Mouse (Mus musculus) gastrocnemius, postnatal 25 days (tissue): ENCODE data around the gene Tbc1d14. TPM values are rescaled to one million over a fixed set of nuclear protein-coding genes. Genes with fewer than 3 reads are reported as not detected.

Experiments used
- DNase-seq: peaks from one replicate; pipeline ENCODE4 v3.0.0; 2022
- total RNA-seq, 2 experiments: library from RNA; stranded (reverse); gene quantifications; 1 replicate in 1 of 2; 2 replicates in 1 of 2; pipeline ENCODE4 v1.2.3; 2021

Tbc1d14 gene
- total RNA-seq, 2 experiments from 2014 or later = 12.6 to 13.5 TPM

DNA sequence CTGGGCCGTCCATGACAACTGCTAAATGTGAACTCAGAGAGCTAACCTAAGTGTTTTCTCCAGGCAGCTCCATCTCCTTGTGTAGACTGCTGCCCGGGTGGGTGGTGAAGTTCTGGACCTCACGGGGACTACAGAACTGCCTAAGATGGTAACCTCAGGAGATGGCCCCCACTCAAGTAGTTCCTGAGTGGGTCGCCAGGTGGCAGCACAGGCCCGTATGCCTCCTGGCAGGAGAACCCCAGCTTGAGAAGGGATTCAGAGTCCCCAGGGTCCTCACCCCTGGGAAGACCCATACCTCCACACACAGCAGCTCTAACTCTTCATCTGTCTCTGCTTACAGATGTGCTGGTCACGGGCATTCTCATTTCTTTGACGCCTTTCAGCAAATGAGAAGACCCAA is 130.3 kb downstream of the Tbc1d14 start:
- DNase-seq = peak; percentile 56

DNA sequence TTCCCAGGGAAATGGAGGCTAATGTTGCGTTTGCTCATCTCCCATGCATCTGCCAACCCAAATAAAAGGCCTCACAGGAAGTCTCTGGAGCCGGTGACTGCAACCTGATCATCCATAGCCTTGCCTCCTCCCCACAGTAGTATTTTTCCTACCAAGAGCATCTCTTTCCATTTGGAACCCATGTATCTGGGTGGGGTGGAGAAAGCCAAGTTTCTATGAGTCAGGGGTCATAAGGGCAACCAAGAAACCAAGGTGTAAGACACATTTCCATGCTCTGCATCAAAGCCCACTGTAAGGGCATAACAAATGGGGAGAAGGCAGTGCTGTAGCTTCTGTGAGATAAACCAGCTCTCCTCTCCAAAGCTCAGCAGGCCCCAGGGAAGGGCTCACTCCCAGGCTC is 131.8 kb downstream of the Tbc1d14 start:
- no peak for DNase-seq

DNA sequence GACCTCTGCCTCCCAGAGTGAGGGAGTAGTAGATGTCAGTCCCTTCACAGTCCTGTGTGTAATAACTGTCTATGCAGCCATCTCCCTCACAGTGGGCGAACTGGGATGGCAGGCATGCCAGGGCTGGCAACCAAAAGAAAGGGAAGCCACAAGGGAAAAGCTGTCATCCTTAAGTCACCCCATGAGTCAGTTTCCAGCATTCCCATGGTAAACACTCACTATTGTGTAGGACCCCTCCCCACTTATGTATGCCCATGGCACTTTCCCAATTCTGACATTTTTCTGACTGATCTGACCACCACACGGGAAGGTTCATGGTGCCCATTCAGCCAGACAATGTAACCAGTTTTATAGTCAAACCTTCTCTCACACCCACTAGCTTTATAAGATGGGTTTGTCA is 132.4 kb downstream of the Tbc1d14 start:
- DNase-seq = no peak

DNA sequence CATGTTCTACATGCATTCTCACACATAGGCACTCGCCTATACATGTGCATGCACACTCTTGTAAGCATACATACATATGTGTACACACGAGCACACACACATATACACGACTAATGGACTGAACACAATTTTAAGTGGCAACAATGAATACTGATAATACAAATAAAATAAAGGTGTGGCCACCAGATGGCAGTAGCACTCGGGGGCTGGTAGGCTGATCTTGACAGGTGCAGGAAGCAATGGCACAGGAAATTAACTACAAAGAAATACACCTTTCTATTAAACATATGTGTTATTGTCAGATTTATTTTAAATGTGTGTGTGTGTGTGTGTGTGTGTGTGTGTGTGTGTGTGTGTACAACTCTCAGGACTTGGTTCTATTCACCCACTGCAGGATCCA is 134.2 kb downstream of the Tbc1d14 start:
- DNase-seq = no peak

DNA sequence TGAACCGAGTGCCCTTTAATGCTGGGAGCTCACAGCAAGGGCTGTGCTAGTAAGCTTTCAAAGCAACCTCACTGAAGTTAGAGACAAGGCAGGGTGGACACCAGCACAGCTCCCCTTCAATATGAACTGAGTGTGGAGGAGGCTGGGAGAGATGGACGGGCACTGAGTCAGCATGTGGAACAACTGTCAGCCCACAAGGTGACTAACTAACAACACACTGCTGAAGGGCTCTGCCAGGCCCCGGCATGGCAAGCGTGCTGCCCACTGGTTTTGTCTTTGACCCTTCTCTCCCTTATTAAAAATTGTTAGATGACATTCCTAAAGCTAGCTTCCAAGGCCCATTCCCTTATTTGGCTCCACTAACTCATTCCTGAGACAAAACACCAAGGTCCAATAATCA is 135.4 kb downstream of the Tbc1d14 start:
- DNase-seq = no peak

DNA sequence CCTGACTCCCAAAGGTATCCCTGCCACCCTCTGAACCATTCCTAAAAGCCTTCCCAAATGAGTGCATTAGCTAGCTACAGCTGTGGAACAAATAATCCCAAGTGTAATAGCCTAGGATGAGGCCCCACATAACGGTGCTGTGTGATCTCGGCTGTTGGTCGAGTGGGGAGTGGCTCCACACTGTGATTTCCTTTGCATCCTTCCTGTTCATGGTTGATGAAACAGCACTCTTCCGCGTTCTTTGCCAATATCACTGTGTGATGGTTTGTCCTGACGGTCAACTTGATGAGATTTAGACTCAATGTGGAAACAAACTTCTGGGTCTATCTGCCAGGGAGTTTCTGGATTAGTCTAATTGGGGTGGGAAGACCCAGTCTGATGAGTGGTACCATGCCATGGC is 140.3 kb downstream of the Tbc1d14 start:
- DNase-seq = no peak

DNA sequence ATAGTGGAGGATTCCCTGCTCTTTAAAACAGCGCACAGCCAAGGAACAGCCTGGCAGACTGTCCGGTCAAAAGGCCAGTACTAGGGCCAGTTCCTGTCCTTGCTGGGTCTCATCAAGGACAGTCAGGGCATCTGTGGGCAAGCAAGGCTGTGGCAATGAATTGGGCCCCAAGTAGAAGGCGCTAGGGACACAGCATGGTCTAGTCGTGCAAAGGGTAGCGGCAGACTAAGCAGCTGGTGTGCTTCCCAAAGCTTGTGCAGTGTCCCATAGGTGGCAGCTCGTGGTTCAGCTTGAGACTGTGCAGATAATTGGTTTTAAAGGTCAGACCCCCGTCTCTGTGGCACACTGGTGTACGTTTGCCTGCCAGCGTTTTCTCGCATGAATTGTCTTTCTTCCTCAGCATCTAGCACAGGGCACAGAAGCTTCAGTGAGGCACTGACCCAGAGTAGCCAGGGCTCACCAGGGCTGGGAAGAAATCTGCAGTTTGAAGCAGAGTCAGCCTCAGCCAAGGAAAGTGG is 141.1 kb downstream of the Tbc1d14 start:
- DNase-seq = no peak

DNA sequence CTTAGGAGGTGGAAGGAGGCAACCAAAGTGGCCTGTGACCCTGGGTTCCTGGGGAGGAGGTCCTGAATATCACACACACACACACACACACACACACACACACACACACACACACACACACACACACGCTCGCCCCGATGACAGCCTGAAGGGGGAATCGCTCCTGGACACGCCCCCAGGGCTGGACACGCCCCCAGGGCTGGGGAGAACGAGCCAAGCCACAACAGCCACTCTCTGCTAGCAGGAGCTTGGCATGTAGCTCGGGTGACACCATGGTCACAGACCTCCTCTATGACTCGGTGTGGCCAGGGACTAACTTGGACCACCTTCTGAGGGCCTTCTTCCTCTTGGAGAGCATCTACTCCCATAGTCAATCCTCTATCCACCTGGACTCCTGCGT is 142.0 kb downstream of the Tbc1d14 start:
- DNase-seq = no peak

DNA sequence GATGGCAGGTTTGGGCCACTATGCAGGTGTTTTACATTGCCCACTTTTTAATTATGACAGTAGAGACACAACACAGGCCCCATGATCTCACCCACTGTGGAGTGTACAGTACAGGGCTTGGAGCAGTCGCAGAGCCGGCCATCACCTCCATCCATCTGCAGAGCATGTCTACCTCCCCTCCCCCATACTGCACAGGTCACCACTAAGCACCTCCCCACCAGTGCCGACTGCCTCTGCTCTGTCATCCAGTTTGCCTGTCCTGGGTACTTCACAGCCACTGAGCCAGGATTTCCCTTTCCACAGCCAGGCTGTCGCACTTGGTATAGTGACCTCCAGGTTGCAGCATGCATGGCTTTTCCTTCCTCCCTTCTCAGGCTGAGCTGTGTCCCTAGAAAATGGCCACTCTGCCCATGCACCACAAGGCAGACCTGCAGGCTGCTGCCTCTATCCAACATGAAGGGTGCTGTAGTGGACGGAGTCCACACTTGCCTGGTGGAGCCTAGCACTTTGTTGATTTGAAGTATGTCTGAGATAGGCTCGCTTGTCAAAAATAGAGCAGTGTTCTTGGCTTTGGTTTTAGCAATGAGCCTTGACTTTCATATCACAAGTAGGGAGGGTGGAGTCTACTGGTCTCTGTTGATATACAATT is 143.2 kb downstream of the Tbc1d14 start:
- DNase-seq = no peak

DNA sequence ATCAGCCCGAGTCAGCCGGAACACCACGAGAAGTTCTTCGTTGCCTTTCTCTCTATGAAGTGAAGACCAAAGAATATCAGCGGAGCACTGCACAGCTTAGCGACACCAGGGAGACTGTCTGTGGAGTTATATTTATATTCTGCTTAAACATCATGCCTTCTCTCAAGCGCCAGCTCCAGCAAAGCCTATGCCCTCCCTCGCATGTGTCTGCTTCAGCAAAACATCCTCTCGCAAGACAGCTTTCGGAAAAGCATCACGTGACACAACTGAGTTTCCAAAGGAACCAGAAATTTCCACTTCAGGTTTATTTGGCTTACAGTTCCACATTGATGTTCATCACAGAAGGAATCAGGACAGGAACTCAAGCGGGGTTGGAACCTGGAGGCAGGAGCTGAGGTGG is 145.2 kb downstream of the Tbc1d14 start:
- DNase-seq = no peak

DNA sequence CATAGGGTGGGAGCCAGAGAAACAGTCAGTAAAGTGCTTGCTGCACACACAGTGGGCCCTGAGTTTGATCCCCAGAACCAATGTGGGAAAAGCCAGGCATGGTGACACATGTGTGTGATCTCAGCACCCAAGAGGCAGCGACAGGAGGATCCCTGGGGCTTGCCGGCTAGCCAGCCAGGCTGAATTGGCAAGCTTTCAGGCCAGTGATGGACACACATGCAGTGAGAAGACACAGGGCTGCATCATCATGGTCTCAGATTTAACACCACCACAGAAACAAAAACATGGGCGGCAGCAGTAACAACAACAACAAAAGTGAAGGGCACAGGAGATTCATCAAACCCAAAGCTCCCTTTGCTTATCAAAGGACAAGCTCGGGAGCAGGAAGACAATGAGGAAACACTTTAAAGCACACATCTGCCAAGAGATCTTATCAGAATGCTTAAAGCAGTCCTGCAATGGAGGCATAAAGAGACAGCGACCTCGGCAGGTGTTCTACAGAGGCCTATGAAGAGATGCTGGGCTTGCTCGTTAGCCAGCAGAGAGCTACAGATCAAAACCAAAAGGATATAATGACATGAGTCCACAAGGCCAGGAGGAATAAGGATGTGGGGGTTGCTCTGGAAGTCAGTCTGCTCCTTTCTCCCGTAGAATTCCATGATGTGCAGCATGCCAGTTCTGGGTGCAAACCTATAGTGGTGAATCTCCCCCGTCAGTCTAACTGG is 146.7 kb downstream of the Tbc1d14 start:
- no peak for DNase-seq

DNA sequence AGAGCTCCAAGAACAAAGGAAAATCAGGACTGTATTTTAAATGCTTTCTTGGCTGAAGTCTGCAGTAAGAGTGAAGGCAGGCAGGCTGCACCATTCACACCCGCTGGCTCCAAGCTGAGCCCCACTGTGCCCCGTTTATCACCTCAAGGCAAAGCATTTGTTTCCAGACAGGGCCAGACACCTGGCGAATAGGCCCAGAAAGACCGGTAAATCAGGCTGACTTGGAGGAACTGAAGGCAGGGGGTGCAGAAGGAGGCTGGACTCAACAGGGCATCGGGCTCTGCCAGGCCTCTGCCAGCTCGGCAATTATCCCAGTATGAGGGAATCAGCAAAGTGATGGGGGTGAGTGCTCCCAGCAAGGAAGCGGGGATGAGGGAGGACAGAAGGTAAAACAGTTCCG is 148.0 kb downstream of the Tbc1d14 start:
- no peak for DNase-seq

DNA sequence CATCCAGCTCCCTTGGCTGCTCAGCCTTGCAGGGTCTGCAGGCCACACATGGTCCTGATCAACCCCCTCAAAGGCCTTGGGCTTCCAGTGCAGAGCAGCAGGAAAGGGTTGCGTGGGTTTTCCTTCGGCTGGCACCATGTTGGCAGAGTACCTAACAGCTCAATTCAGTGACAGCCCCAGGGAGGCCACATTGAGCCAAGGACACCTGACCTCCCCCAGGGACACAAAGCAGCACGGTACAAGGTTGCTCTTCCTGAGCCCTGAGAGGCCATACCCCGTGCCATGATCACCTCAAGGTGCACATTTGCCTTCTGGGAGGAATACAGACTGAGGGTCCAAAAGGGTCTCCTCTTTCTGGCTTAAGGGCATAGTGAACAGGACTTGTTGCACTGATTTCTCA is 148.5 kb downstream of the Tbc1d14 start:
- DNase-seq = no peak

DNA sequence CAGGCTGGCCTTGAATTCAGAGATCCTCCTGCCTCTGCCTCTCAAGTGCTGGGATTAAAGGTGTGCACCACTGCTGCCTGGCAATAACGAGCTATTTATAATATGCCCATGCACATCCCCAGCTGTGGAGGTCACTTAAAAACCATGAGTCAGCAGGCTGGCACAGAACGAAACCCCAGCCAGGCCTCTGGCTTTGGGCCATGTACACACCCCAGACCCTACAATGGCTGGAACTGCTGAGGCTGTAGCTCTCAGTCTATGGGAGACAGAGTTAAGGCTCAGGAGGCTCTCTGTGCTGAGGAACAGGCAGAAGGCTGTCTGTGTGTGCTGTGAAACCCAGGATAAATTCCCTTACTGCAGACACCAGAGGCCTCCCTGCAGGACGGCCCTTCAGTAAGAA is 152.3 kb downstream of the Tbc1d14 start:
- no peak for DNase-seq

Other genes starting within 250 kb of the Tbc1d14 start
- 1 to 10 TPM; 2.2 to 4.3 TPM for gene Sorcs2, start 195.1 kb downstream of the Tbc1d14 start, total RNA-seq
- gene Grpel1, start 128.3 kb downstream of the Tbc1d14 start, total RNA-seq = 10 to 100 TPM; 31.7 to 33.2 TPM
- gene Tada2b, start 109.0 kb downstream of the Tbc1d14 start, total RNA-seq = 10 to 100 TPM; 10.5 to 11.6 TPM
- gene Ccdc96, start 108.7 kb downstream of the Tbc1d14 start, total RNA-seq = under 1 TPM; 0.08 to 0.11 TPM
- gene D5Ertd579e, start 102.7 kb upstream of the Tbc1d14 start, total RNA-seq = 10 to 100 TPM; 67.6 to 73.7 TPM
- gene Bloc1s4, start 155.4 kb upstream of the Tbc1d14 start, total RNA-seq = 1 to 10 TPM; 6.9 to 8.1 TPM
- 100 to 1,000 TPM; 220 to 232 TPM for gene Mrfap1, start 203.5 kb upstream of the Tbc1d14 start, total RNA-seq
- gene Man2b2, start 237.4 kb upstream of the Tbc1d14 start, total RNA-seq = 1 to 10 TPM; 3.5 to 5.2 TPM